Mouse (Mus musculus) heart, adult 18-20 months (tissue): ENCODE measurements around the gene Rasgrp3. TPM values are rescaled to one million over a fixed set of nuclear protein-coding genes. Genes with fewer than 3 reads are reported as not detected.
"Not testable (repeated sequence)": the region's sequence is repeated elsewhere in the genome, so short reads cannot be mapped to it uniquely, and the experiment has no call there.

Source experiments
- DNase-seq, 2 experiments: peaks; one replicate each; pipeline ENCODE4 v3.0.0; 2021 to 2022; ENCODE audit warnings: mixed read lengths in 1 of 2
- total RNA-seq, 2 experiments: library from RNA; stranded (reverse); gene quantifications; 2 replicates each; pipeline ENCODE4 v1.2.3; 2021

Gene Rasgrp3
- total RNA-seq, 2 experiments from 2014 or later = 20.2 to 29.6 TPM

GRCm38 (mm10) chr17:75461771-75462170 is 26.1 kb downstream of the Rasgrp3 start:
- DNase-seq = no peak

GRCm38 (mm10) chr17:75463223-75463622 is 27.5 kb downstream of the Rasgrp3 start:
- DNase-seq = not testable (repeated sequence)

GRCm38 (mm10) chr17:75463645-75464044 is 27.9 kb downstream of the Rasgrp3 start:
- DNase-seq = peak; percentile 18 to 34

GRCm38 (mm10) chr17:75464331-75464982 is 28.8 kb downstream of the Rasgrp3 start:
- no peak for DNase-seq

- peak; percentile 88 to 93 for DNase-seq
Measured at GRCm38 (mm10) chr17:75464983-75465634, 29.4 kb downstream of the Rasgrp3 start.

- DNase-seq = no peak
Measured at GRCm38 (mm10) chr17:75465635-75465997, 29.9 kb downstream of the Rasgrp3 start.

GRCm38 (mm10) chr17:75466948-75467347 is 31.3 kb downstream of the Rasgrp3 start:
- peak in 1 of 2 experiments; percentile 30 for DNase-seq

- no peak for DNase-seq
Measured at GRCm38 (mm10) chr17:75467526-75467925, 31.8 kb downstream of the Rasgrp3 start.

GRCm38 (mm10) chr17:75468479-75469114 is 32.9 kb downstream of the Rasgrp3 start:
- no peak for DNase-seq

- DNase-seq = no peak
Measured at GRCm38 (mm10) chr17:75470325-75470724, 34.6 kb downstream of the Rasgrp3 start.

GRCm38 (mm10) chr17:75470885-75471610 is 35.4 kb downstream of the Rasgrp3 start:
- no peak for DNase-seq

GRCm38 (mm10) chr17:75471644-75472253 is 36.1 kb downstream of the Rasgrp3 start:
- DNase-seq = no peak

- DNase-seq = peak; percentile 45 to 71
Measured at GRCm38 (mm10) chr17:75472379-75472778, 36.7 kb downstream of the Rasgrp3 start.

GRCm38 (mm10) chr17:75475985-75476384 is 40.3 kb downstream of the Rasgrp3 start:
- DNase-seq = no peak

- no peak for DNase-seq
Measured at GRCm38 (mm10) chr17:75476736-75477416, 41.2 kb downstream of the Rasgrp3 start.

GRCm38 (mm10) chr17:75477655-75478054 is 42.0 kb downstream of the Rasgrp3 start:
- DNase-seq = no peak

GRCm38 (mm10) chr17:75478836-75479235 is 43.1 kb downstream of the Rasgrp3 start:
- no peak for DNase-seq

- DNase-seq = no peak
Measured at GRCm38 (mm10) chr17:75479663-75480062, 44.0 kb downstream of the Rasgrp3 start.

- DNase-seq = no peak
Measured at GRCm38 (mm10) chr17:75480379-75480778, 44.7 kb downstream of the Rasgrp3 start.

GRCm38 (mm10) chr17:75486205-75486604 is 50.5 kb downstream of the Rasgrp3 start:
- no peak for DNase-seq

- no peak for DNase-seq
Measured at GRCm38 (mm10) chr17:75495213-75495612, 59.5 kb downstream of the Rasgrp3 start.

GRCm38 (mm10) chr17:75498241-75498651 is 62.5 kb downstream of the Rasgrp3 start:
- DNase-seq = peak; percentile 31 to 41
